Mouse (Mus musculus) forebrain, embryonic 13.5 days (tissue): ENCODE measurements at regions not wholly inside any gene's neighbourhood (a gene's known extent, or its start where the extent isn't known, plus 50 kb on each side); places are given as distances from the start of the nearest gene placed in this dataset.

Source experiments
- ATAC-seq: fragments of 200-750 bp; cut with Nextera tagmentation; 2 replicates; pipeline ENCODE4 v1.8.0; 2017
- H3K27ac ChIP-seq: fragments of 300-500 bp; sonication (generic); 2 replicates; pipeline ENCODE4 v1.5.1; 2015; ENCODE audit warnings: inconsistent platforms, mild to moderate bottlenecking, moderate library complexity
- H3K27me3 ChIP-seq: fragments of 300-500 bp; sonication (generic); 2 replicates; pipeline ENCODE4 v1.6.1; 2015; ENCODE audit warnings: mild to moderate bottlenecking, inconsistent platforms
- H3K36me3 ChIP-seq: fragments of 300-500 bp; sonication (generic); 2 replicates; pipeline ENCODE4 v1.6.1; 2015; ENCODE audit warnings: mild to moderate bottlenecking, inconsistent platforms; ENCODE audit not compliant: poor library complexity, severe bottlenecking
- H3K4me1 ChIP-seq: fragments of 300-500 bp; sonication (generic); 2 replicates; pipeline ENCODE4 v1.6.1; 2015; ENCODE audit warnings: inconsistent platforms
- H3K4me2 ChIP-seq: fragments of 300-500 bp; sonication (generic); 2 replicates; pipeline ENCODE4 v1.6.1; 2015; ENCODE audit warnings: inconsistent platforms, mild to moderate bottlenecking, moderate library complexity
- H3K4me3 ChIP-seq: fragments of 300-500 bp; sonication (generic); 2 replicates; pipeline ENCODE4 v1.5.1; 2015; ENCODE audit warnings: mild to moderate bottlenecking, inconsistent platforms
- H3K9ac ChIP-seq: fragments of 300-500 bp; sonication (generic); 2 replicates; pipeline ENCODE4 v1.6.1; 2015; ENCODE audit warnings: mild to moderate bottlenecking, inconsistent platforms
- H3K9me3 ChIP-seq: fragments of 300-500 bp; sonication (generic); replicated peaks from 2 replicates; pipeline ENCODE4 v1.6.1; 2016; ENCODE audit warnings: inconsistent platforms
- WGBS: fragments of 180-500 bp; shearing (Covaris S2); methylation state at CpG from one replicate; pipeline ENCODE4 v1.1.7; 2015; 5-methylcytosine and 5-hydroxymethylcytosine counted together

DNA sequence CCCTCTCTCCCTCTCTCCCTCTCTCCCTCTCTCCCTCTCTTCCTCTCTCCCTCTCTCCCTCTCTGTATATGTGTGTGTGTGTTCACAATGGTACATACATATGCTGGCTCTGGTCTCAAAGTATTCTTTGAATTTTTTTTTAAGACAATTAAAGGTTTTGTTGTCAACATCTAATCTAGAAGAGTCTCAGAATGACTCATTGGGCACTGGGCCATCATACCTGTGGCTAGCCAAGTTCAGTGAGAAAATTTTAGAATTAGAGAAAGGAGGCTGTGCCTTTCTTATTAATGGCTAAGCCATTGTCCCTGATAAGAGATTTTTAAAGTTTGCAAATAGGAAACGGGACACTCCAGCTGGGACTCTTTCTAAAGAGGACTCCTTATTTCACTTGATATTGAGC, 164.1 kb downstream of the Tmx1 start:
- WGBS, result 73% methylated on average over 1 of the region's 1 CpGs
- H3K9ac ChIP-seq, result no peak overlapping the region
- no peak overlapping the region for H3K4me3 ChIP-seq
- H3K4me1 ChIP-seq, result no peaks in the 10 kb centered on the region
- no peak overlapping the region for H3K27ac ChIP-seq
- no peaks in the 10 kb centered on the region for H3K27me3 ChIP-seq
- no peak overlapping the region for H3K4me2 ChIP-seq
- H3K36me3 ChIP-seq, result no peaks in the 10 kb centered on the region
- H3K9me3 ChIP-seq, result no peaks in the 10 kb centered on the region
- no peak for ATAC-seq

DNA sequence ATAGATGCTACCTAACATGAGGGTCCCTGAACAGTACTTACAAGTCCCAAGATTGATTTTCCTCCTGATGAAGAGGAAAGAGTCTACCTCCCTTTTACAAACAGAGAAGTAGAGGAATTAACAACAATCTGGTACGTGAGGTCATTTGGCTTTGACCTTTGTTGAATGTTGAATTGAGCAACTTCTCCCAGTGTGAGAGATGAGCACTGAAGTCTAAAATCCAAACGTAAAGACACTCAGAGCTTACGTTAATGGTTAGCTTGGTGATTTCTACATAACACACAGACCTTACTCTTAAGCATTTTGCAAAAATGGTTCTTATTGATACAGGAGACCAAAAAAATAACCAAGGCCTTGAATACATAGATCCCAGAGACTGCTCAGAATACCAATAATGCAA, 165.1 kb downstream of the Tmx1 start:
- H3K27me3 ChIP-seq, result no peaks in the 10 kb centered on the region
- H3K27ac ChIP-seq, result no peak overlapping the region
- H3K36me3 ChIP-seq, result no peaks in the 10 kb centered on the region
- no peak overlapping the region for H3K4me3 ChIP-seq
- H3K4me1 ChIP-seq, result no peaks in the 10 kb centered on the region
- H3K9me3 ChIP-seq, result no peaks in the 10 kb centered on the region
- ATAC-seq, result no peak
- WGBS, result 86% methylated on average over 3 of the region's 3 CpGs
- no peak overlapping the region for H3K9ac ChIP-seq
- no peak overlapping the region for H3K4me2 ChIP-seq

DNA sequence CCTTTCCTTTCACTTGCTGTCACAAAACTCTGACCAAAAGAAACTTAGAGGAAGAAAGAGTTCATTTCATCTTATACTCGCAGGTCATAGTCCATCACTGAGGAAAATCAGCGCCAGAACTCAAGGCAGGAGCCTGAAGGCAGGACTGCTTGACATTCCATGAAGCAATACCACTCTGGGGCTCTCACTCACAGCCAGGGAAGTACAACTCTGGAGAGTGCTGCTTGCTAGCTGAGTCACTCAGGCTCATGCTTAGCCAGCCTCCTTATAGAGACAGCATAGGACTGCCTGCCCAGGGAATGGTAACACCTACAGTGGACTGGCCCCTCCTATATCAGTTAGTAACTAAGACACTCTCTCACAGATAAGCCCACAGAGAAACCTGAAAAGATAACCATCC, 166.5 kb downstream of the Tmx1 start:
- H3K9ac ChIP-seq, result no peak overlapping the region
- H3K27ac ChIP-seq, result no peak overlapping the region
- no peak for ATAC-seq
- no peak overlapping the region for H3K4me3 ChIP-seq
- H3K36me3 ChIP-seq, result no peaks in the 10 kb centered on the region
- H3K9me3 ChIP-seq, result no peaks in the 10 kb centered on the region
- 89% methylated on average over 2 of the region's 2 CpGs for WGBS
- no peak overlapping the region for H3K4me2 ChIP-seq
- no peaks in the 10 kb centered on the region for H3K27me3 ChIP-seq
- H3K4me1 ChIP-seq, result 0 out of 2 replicates have a peak, but pooled peaks cover 2% of the 10 kb centered on the region

DNA sequence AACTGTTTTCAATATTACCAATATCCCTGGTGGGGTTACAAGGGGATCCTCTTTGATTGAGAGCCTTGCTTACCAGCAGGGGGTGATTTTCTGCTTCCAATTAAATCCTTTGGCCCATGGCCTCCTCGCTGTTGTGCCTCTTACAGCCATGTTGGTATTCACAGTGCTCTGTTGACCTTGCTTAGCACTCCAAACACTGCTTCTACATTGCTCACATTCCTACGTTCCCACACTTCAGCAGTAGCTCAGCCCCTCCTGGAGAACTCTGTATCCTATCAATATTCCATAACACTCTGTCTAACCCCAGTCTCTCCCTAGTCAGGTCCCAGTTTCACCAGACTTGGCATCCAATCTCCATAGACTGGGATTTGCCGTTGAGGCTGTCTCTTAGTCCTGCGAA, 169.1 kb downstream of the Tmx1 start:
- 0 out of 2 replicates have a peak, but pooled peaks cover 2% of the 10 kb centered on the region for H3K4me1 ChIP-seq
- 81% methylated on average over 4 of the region's 4 CpGs for WGBS

DNA sequence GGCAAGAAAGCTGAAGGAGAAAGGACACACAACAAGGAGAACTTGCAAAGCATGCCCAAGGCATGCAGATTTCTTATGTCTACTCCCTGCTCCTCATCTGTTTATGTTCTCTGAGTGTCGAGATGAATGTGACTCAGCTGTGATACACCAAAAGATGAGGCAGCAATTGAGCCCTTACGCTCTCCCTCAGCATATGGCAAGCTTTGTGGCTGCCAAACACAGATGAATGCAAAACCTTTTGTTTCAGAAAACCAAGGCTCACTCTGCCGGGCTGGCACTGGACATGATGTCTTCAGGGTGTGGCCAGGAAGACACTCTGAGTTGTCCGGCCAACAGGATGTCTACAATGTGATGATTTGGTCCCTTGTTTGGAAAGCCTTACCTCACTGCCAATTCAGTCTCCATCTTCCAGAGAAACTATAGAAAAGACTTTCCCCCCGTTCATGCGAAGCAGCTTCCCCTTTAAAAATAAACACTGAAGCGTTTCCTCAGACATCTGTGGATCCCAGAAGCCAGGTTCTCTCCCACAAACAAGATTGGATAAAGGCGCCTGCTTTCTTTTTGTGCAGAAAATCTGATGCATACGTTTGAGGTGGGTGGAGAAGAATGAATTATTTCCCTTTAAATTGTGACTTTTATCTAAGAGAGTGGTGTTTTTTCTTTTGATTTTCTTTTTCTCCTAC, 171.5 kb downstream of the Tmx1 start:
- ATAC-seq, result no peak
- Histone ChIP-seq H3K4me3 (no peak overlapping the region), H3K36me3 (no peaks in the 10 kb centered on the region), H3K4me1 (0 out of 2 replicates have a peak, but pooled peaks cover 2% of the 10 kb centered on the region), H3K4me2 (no peak overlapping the region), H3K9me3 (no peaks in the 10 kb centered on the region), H3K27me3 (no peaks in the 10 kb centered on the region), H3K9ac (no peak overlapping the region), H3K27ac (no peak overlapping the region)
- WGBS, result 72% methylated on average over 9 of the region's 9 CpGs

More for the DNA sequence above, 169.1 kb downstream of the Tmx1 start:
- no peak for ATAC-seq
- Histone ChIP-seq H3K27me3 (no peaks in the 10 kb centered on the region), H3K9me3 (no peaks in the 10 kb centered on the region), H3K27ac (no peak overlapping the region), H3K36me3 (no peaks in the 10 kb centered on the region), H3K9ac (no peak overlapping the region), H3K4me3 (no peak overlapping the region), H3K4me2 (no peak overlapping the region)

DNA sequence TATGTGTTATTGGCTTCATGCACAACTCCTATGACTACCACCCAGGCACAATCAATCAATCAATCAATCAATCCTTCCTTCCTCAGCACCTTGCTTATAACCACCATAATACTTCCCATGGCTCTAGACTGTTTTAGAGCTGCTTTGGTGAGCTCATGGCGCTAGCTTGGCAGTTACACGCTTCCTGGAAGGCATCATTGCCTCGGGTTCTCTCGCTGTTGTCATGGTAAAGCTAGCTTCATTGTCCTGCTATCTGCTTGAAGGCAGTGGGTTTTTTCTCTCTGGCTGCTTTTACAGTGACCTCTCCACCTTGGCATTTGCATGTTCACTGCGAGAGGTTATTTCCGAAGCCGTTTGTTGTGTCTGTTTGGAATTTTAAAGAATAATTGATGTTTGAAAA, 174.7 kb downstream of the Tmx1 start:
- no peak overlapping the region for H3K27ac ChIP-seq
- H3K9ac ChIP-seq, result no peak overlapping the region
- no peaks in the 10 kb centered on the region for H3K9me3 ChIP-seq
- 76% methylated on average over 7 of the region's 7 CpGs for WGBS
- ATAC-seq, result no peak
- H3K4me2 ChIP-seq, result no peak overlapping the region
- no peaks in the 10 kb centered on the region for H3K27me3 ChIP-seq
- H3K36me3 ChIP-seq, result no peaks in the 10 kb centered on the region
- 0 out of 2 replicates have a peak, but pooled peaks cover 2% of the 10 kb centered on the region for H3K4me1 ChIP-seq
- no peak overlapping the region for H3K4me3 ChIP-seq

DNA sequence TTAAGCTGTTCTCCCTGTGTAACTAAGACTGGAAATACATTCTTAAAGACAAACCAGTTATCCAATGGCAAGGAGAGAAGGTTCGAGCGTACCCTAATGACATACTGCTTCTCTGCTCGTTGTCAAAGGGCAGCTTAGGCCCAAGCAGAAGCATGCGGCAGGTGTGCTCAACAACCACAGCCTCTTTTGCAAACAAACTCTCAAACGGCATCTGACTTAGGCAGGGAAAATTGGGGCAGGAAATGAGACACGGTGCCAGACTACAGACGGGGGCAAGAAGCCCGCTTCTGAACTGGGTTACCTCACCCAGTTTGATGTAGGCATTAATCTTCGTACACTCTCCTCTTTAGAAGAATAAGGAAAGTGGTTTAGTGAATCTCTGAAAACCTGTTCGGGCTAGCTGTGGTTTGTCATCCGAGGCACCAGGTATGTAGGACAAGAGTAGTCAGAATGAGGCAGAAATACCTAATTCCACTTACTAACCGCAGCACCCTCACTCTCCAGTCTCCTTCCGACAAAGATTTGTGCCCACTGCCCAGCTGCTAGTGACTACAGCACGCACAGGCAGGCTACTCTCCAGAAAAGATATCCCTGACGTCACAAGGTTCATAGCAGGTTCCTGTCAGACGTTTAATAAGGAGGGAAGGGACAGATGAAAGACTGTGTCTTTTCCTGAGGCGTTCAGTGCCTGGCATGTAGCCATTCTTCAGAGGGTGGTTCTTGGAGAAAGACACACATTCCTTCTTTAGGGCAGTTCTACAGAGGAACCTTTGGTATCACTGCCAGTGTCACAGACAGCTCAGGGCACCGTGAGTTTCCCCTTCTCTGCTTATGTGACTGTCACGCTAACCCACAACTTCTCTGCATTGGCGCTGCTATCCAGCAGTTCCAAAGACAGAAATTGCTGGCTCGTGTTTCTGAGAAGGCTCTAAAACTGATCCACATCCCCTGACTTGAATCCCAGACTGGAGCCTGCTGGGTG, 175.8 kb downstream of the Tmx1 start:
- no peak for ATAC-seq
- 83% methylated on average over 21 of the region's 21 CpGs for WGBS
- no peak overlapping the region for H3K27ac ChIP-seq

DNA sequence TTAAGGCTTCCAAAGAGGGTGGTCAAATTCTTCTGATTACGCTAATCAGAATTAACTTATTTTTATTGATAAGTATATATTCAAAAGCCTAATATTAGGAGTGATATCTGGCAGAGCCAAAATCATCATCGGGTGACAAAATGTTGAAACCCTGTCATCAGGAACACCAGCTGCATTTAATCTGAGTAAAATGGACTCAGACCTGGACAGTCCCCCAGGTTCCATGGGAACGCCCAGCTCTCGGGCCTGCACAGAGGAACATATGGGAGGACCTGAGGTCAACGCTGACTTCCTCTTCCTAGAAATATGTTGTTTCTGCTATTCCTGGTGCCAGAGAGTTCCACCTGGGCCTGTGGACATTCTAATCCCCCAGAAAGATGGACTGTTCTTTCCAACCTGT, 176.5 kb downstream of the Tmx1 start:
- no peak for ATAC-seq

More for the DNA sequence above, 175.8 kb downstream of the Tmx1 start:
- Histone ChIP-seq H3K9me3 (no peaks in the 10 kb centered on the region), H3K4me3 (no peak overlapping the region), H3K4me1 (0 out of 2 replicates have a peak, but pooled peaks cover 2% of the 10 kb centered on the region), H3K36me3 (no peaks in the 10 kb centered on the region), H3K4me2 (no peak overlapping the region), H3K9ac (no peak overlapping the region), H3K27me3 (no peaks in the 10 kb centered on the region)

DNA sequence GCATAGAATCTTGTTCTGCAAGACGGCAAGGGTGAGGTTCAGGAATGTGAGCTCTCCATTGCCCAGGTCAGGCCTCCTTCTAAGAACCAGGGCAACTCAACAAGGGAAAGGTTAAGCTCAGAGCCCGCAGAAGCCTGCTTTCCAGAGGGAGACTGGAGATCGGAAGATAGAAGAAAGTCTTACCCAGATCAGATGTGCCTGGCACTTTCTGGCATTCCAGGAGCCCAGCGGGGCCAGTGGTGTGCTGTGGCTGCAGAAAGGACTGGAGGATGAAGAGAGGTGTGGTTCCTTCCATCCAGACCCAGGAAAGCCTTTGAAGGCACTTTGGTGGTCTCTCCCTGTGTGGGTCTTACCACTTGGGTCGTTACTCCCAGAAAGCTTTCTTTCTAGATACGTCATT, 178.4 kb downstream of the Tmx1 start:
- no peak overlapping the region for H3K4me3 ChIP-seq
- no peaks in the 10 kb centered on the region for H3K27me3 ChIP-seq
- 72% methylated on average over 6 of the region's 6 CpGs for WGBS
- no peak overlapping the region for H3K9ac ChIP-seq
- H3K9me3 ChIP-seq, result no peaks in the 10 kb centered on the region
- H3K36me3 ChIP-seq, result no peaks in the 10 kb centered on the region
- ATAC-seq, result no peak
- H3K4me2 ChIP-seq, result no peak overlapping the region
- no peaks in the 10 kb centered on the region for H3K4me1 ChIP-seq
- no peak overlapping the region for H3K27ac ChIP-seq

More for the DNA sequence above, 176.5 kb downstream of the Tmx1 start:
- Histone ChIP-seq H3K9ac (no peak overlapping the region), H3K27ac (no peak overlapping the region), H3K4me2 (no peak overlapping the region), H3K27me3 (no peaks in the 10 kb centered on the region), H3K36me3 (no peaks in the 10 kb centered on the region), H3K4me1 (0 out of 2 replicates have a peak, but pooled peaks cover under 1% of the 10 kb centered on the region), H3K9me3 (no peaks in the 10 kb centered on the region), H3K4me3 (no peak overlapping the region)
- WGBS, result 95% methylated on average over 5 of the region's 5 CpGs

DNA sequence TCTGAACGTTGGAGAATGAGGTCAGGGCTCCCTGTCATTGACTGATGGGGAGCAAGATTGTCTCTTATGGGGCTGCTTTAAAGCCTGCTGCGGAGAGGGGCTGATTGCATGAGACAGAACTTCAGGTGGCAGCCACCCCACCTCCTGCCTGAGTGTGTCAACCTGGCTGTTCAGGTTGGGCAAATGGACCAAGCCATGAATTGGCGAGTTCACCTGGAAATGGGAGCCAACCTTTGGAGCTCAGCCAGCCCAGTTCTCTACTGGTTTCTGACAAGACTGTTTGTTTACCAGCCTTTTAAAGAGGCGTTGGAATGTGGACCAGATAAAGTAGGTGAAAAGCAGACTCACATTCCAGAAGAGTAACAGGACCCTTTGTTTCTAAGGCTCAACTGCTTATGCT, 180.3 kb downstream of the Tmx1 start:
- Histone ChIP-seq H3K4me2 (no peak overlapping the region), H3K36me3 (no peaks in the 10 kb centered on the region), H3K27ac (no peak overlapping the region), H3K27me3 (no peaks in the 10 kb centered on the region), H3K9ac (no peak overlapping the region), H3K4me3 (no peak overlapping the region), H3K9me3 (no peaks in the 10 kb centered on the region), H3K4me1 (no peaks in the 10 kb centered on the region)
- WGBS, result 79% methylated on average over 4 of the region's 4 CpGs
- ATAC-seq, result no peak

DNA sequence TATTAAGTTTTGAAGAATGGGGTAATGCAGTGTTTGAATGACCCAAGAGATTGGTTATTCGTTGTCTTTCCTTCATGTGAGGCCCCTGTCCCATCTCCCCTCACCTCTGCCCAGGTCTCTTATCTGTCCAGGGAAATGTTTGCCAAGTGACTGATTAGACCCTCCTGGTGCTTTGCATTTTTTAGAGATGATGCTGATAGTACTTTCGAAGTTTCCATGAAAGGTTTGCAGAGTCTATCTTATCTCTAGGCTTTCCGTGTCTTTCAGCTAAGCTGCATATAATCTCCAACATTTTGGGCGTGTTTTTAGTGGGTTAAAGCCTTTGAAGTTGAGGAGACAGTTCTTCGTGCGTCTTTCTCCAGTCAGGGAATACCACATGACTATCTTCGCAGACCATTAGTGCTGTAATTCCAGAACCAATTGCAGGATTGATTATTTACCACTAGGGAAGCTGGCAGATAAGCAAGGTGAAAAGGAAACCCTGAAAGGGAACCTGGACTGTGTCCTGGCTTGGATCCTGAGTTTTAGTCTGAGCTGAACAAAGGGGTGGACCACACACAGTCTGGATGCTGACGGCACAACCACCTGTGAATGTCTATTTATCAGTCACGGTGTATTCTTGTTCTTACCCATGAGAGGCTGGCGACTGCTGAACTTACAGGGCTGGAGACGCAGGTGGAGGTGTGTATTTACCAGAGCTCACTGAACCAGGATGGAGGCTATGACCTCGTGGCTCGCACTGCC, 180.9 kb downstream of the Tmx1 start:
- H3K9ac ChIP-seq, result no peak overlapping the region
- no peak overlapping the region for H3K4me3 ChIP-seq
- H3K27ac ChIP-seq, result no peak overlapping the region
- no peaks in the 10 kb centered on the region for H3K36me3 ChIP-seq
- WGBS, result 81% methylated on average over 13 of the region's 13 CpGs
- H3K4me1 ChIP-seq, result no peaks in the 10 kb centered on the region
- no peak overlapping the region for H3K4me2 ChIP-seq
- H3K9me3 ChIP-seq, result no peaks in the 10 kb centered on the region
- H3K27me3 ChIP-seq, result no peaks in the 10 kb centered on the region
- no peak for ATAC-seq

DNA sequence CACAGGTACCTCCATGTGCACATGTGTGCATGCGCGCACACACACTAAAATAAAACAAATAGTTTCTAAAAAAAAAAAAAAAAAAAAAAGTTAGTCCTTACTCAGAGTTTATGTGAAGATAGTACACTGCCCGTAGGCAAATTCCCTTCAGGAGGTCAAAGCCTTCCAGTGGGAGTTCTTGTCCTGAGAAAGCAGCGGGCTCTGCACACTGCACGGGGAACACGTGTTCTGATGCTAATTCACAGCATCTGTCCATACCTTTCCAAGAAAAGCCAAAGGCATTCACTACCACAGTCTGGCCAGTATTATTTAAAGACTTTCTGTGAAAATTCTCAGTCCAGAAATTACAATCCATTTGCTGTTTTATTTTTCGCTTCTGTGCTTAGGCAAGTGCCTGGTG, 183.1 kb downstream of the Tmx1 start:
- H3K4me1 ChIP-seq, result no peaks in the 10 kb centered on the region
- no peaks in the 10 kb centered on the region for H3K27me3 ChIP-seq
- H3K9me3 ChIP-seq, result no peaks in the 10 kb centered on the region
- H3K27ac ChIP-seq, result no peak overlapping the region
- no peak for ATAC-seq
- no peaks in the 10 kb centered on the region for H3K36me3 ChIP-seq
- no peak overlapping the region for H3K9ac ChIP-seq
- no peak overlapping the region for H3K4me2 ChIP-seq
- WGBS, result 91% methylated on average over 7 of the region's 7 CpGs
- no peak overlapping the region for H3K4me3 ChIP-seq
